Mouse (Mus musculus): ENCODE measurements around the gene Mon2. TPM values are rescaled to one million over a fixed set of nuclear protein-coding genes. Genes with fewer than 3 reads are reported as not detected.

Gene Mon2
- polyA plus RNA-seq, 1 experiment from 2014 or later = 31.7 TPM

DNA sequence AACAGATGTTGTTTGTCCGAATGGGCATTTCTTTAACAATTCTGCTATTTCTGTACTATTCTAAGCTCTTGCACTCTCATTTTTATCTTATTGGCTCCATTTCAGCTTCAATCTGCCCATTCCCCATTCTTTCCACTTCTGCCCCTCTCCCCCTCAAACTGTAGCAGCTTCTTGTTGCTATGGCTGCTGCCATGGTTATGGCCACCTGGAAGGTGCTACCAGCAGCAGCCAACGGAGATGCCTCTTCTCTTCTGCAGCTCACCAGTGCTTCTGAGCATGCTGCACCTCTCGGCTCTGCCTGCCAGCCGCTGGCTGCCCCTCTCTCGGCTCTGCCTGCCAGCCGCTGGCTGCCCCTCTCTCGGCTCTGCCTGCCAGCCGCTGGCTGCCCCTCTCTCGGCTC lies 8.0 kb upstream of the Mon2 start:
- no peak overlapping the region for H3K4me3 ChIP-seq (ENCODE audit: low read depth, low read length)
- WGBS = 74% methylated on average over 9 of the region's 9 CpGs
- H3K9ac ChIP-seq (ENCODE audit: low read length) = no peak overlapping the region
- no peak overlapping the region for H3K4me2 ChIP-seq (ENCODE audit: low read depth)
- H3K9me3 ChIP-seq (ENCODE audit: control insufficient read depth, low read length) = no peaks in the 10 kb centered on the region
- no peaks in the 10 kb centered on the region for H3K4me1 ChIP-seq (ENCODE audit: control insufficient read depth, insufficient read depth, low read length)
- H3K36me3 ChIP-seq (ENCODE audit: control insufficient read depth, insufficient read depth, low read length) = no peaks in the 10 kb centered on the region
- no peak overlapping the region for H3K27ac ChIP-seq (ENCODE audit: low read depth, low read length)
- DNase-seq (ENCODE audit: low spot score) = no peak
- no peak for ATAC-seq (ENCODE audit: insufficient read depth, low FRiP score, low TSS enrichment)
- H3K27me3 ChIP-seq (ENCODE audit: control insufficient read depth, insufficient read depth, low read length) = no peaks in the 10 kb centered on the region

DNA sequence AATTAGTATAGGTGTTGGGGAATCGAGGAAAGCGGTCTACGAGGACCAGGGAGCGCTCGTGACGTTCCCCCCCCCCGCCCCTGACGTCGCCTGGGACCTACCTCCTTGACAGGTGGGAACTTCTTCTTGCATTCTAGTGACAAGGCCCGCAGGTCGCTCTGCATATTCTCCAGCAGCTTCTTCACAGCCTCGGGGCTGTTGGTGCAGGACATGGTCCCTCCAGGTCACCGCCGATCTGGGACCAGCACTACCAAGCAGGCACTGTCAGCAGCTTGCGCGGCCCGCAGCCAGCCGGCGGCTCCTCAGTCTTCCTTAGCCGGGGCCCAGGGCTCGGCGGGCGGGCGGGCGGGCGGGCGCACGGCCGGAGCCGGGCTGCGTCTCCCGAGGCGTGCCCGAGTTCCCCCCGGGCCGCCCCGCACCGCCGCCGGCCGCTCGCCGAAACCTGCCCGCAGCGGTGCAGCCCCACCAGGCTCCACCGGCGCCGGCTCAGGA lies 508 bp downstream of the Mon2 start:
- Histone ChIP-seq H3K27me3 (ENCODE audit: control insufficient read depth, insufficient read depth, low read length) (no peaks in the 10 kb centered on the region), H3K4me2 (ENCODE audit: low read depth) (peak overlapping the region; percentile 79), H3K9me3 (ENCODE audit: control insufficient read depth, low read length) (no peaks in the 10 kb centered on the region), H3K4me1 (ENCODE audit: control insufficient read depth, insufficient read depth, low read length) (peaks cover 5% of the 10 kb centered on the region), H3K9ac (ENCODE audit: low read length) (peak overlapping the region; percentile 86), H3K36me3 (ENCODE audit: control insufficient read depth, insufficient read depth, low read length) (no peaks in the 10 kb centered on the region), H3K4me3 (ENCODE audit: low read depth, low read length) (peak overlapping the region; percentile 99), H3K27ac (ENCODE audit: low read depth, low read length) (peak overlapping the region; percentile 36)
- ATAC-seq (ENCODE audit: insufficient read depth, low FRiP score, low TSS enrichment) (peak; percentile 77), DNase-seq (ENCODE audit: low spot score) (no peak)
- under 1% methylated on average over 27 of the region's 48 CpGs for WGBS

DNA sequence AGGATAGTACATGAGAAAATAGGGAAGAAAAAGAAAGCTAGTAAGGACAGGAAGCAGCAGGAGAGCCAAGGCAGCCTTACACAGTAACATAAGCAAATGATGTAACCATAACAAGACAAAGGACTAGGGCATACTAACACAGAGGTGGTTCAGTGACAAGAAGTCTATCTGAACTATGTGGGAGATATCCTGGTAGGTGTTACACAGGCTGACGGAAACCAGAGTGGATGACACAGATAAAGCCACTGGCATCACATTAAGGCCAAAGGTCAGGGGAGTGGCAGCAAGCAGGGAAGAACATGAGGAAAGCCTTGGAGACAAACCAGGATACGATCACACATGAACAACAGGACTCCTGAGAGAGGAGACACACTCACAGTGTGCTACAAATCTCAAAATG lies 4.3 kb downstream of the Mon2 start:
- ATAC-seq (ENCODE audit: insufficient read depth, low FRiP score, low TSS enrichment) (no peak), DNase-seq (ENCODE audit: low spot score) (no peak)
- 87% methylated on average over 2 of the region's 2 CpGs for WGBS
- Histone ChIP-seq H3K4me1 (ENCODE audit: control insufficient read depth, insufficient read depth, low read length) (peaks cover 5% of the 10 kb centered on the region), H3K9me3 (ENCODE audit: control insufficient read depth, low read length) (no peaks in the 10 kb centered on the region), H3K4me3 (ENCODE audit: low read depth, low read length) (no peak overlapping the region), H3K9ac (ENCODE audit: low read length) (no peak overlapping the region), H3K27ac (ENCODE audit: low read depth, low read length) (no peak overlapping the region), H3K36me3 (ENCODE audit: control insufficient read depth, insufficient read depth, low read length) (no peaks in the 10 kb centered on the region), H3K4me2 (ENCODE audit: low read depth) (no peak overlapping the region), H3K27me3 (ENCODE audit: control insufficient read depth, insufficient read depth, low read length) (no peaks in the 10 kb centered on the region)

DNA sequence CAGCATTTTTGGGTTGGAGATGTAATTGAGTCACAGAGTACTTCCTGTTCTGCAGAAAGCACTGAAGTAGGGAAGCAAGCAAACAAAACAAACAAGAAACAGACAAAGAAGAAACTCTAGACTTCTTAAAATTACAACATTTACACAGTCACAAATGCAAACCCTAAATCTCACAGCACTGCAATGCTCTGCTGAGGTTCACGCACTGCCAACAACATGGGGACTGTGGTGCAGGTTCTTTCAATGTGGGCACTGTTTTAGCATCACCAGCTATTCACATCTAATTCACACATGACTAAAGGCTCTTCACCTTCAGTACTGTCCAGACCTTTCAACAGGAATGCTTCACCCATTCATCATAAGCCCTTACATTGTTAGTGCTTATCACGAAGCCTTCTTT lies 13.3 kb downstream of the Mon2 start:
- ATAC-seq (ENCODE audit: insufficient read depth, low FRiP score, low TSS enrichment) (no peak), DNase-seq (ENCODE audit: low spot score) (no peak)
- no peak overlapping the region for H3K9ac ChIP-seq (ENCODE audit: low read length)
- no peaks in the 10 kb centered on the region for H3K9me3 ChIP-seq (ENCODE audit: control insufficient read depth, low read length)
- H3K4me3 ChIP-seq (ENCODE audit: low read depth, low read length) = no peak overlapping the region
- 95% methylated on average over 2 of the region's 2 CpGs for WGBS
- H3K27me3 ChIP-seq (ENCODE audit: control insufficient read depth, insufficient read depth, low read length) = no peaks in the 10 kb centered on the region
- H3K4me2 ChIP-seq (ENCODE audit: low read depth) = no peak overlapping the region
- H3K27ac ChIP-seq (ENCODE audit: low read depth, low read length) = no peak overlapping the region
- 0 out of 2 replicates have a peak, but pooled peaks cover 2% of the 10 kb centered on the region for H3K36me3 ChIP-seq (ENCODE audit: control insufficient read depth, insufficient read depth, low read length)
- H3K4me1 ChIP-seq (ENCODE audit: control insufficient read depth, insufficient read depth, low read length) = no peaks in the 10 kb centered on the region

DNA sequence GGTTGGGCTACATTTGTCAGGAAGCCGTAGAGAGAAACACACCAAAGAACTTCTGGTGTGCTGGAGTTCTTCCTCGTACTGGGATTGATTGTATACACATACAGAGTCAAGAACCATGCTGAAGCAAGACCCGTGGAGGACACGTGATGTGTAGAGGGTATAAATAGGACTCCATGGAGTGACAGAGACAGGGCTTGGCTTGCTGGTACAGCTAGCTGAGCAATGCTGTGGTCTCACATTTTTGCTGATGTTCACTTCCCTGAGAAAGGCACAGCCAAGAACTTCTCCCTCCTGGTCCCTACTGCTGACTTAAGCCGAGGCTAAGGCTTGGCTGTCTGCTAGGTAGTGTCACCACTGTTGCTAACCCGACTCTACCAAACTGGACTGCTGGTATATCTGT lies 15.5 kb downstream of the Mon2 start:
- DNase-seq (ENCODE audit: low spot score) = no peak
- no peak for ATAC-seq (ENCODE audit: insufficient read depth, low FRiP score, low TSS enrichment)

DNA sequence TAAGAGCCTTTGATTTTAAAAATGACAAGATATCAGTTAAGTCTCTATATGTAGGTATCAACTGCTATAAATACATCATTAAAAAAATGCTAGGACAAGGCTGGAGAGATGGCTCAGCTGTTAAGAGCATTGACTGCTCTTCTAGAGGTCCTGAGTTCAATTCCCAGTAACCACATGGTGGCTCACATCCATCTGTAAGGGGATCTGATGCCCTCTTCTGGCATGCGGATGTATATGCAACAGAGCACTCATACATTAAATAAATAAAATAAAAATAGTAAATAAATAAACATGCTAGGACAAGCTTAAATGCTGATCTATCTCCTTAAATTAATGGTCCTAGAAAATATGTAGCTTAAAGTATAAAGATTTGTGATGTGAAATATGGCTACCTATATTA lies 19.2 kb downstream of the Mon2 start:
- H3K4me2 ChIP-seq (ENCODE audit: low read depth) = no peak overlapping the region
- H3K4me1 ChIP-seq (ENCODE audit: control insufficient read depth, insufficient read depth, low read length) = no peaks in the 10 kb centered on the region
- no peak overlapping the region for H3K9ac ChIP-seq (ENCODE audit: low read length)
- 0 out of 2 replicates have a peak, but pooled peaks cover 2% of the 10 kb centered on the region for H3K36me3 ChIP-seq (ENCODE audit: control insufficient read depth, insufficient read depth, low read length)
- no peaks in the 10 kb centered on the region for H3K27me3 ChIP-seq (ENCODE audit: control insufficient read depth, insufficient read depth, low read length)
- 89% methylated on average over 1 of the region's 1 CpGs for WGBS
- no peaks in the 10 kb centered on the region for H3K9me3 ChIP-seq (ENCODE audit: control insufficient read depth, low read length)
- H3K27ac ChIP-seq (ENCODE audit: low read depth, low read length) = no peak overlapping the region
- DNase-seq (ENCODE audit: low spot score) (no peak), ATAC-seq (ENCODE audit: insufficient read depth, low FRiP score, low TSS enrichment) (no peak)
- H3K4me3 ChIP-seq (ENCODE audit: low read depth, low read length) = no peak overlapping the region

More for the DNA sequence above, 15.5 kb downstream of the Mon2 start:
- H3K9ac ChIP-seq (ENCODE audit: low read length) = no peak overlapping the region
- H3K36me3 ChIP-seq (ENCODE audit: control insufficient read depth, insufficient read depth, low read length) = 0 out of 2 replicates have a peak, but pooled peaks cover 2% of the 10 kb centered on the region
- H3K4me2 ChIP-seq (ENCODE audit: low read depth) = no peak overlapping the region
- H3K4me1 ChIP-seq (ENCODE audit: control insufficient read depth, insufficient read depth, low read length) = no peaks in the 10 kb centered on the region
- H3K27ac ChIP-seq (ENCODE audit: low read depth, low read length) = no peak overlapping the region
- no peaks in the 10 kb centered on the region for H3K27me3 ChIP-seq (ENCODE audit: control insufficient read depth, insufficient read depth, low read length)
- no peak overlapping the region for H3K4me3 ChIP-seq (ENCODE audit: low read depth, low read length)
- WGBS = 91% methylated on average over 6 of the region's 6 CpGs
- H3K9me3 ChIP-seq (ENCODE audit: control insufficient read depth, low read length) = no peaks in the 10 kb centered on the region

DNA sequence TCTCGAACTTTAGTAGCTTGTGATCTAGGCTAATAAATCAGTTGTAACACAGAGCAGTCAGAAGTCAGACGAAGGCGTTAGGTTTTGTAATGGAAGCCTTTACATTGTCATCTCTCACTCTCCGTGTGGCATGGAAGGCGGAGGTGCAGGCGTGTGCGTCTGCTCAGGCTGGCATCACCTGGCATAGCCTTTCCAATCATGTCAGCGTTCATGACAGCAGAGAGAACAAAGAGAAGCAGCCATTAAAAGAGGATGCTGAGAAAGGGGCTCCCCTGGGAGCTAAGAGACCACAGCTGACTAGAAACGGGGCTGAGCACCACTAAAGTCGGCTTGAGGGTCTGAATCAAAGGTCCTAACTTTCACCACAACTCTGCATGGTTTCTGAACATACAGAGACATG lies 19.8 kb downstream of the Mon2 start:
- DNase-seq (ENCODE audit: low spot score) = no peak
- Histone ChIP-seq H3K36me3 (ENCODE audit: control insufficient read depth, insufficient read depth, low read length) (0 out of 2 replicates have a peak, but pooled peaks cover 2% of the 10 kb centered on the region), H3K9me3 (ENCODE audit: control insufficient read depth, low read length) (no peaks in the 10 kb centered on the region), H3K4me1 (ENCODE audit: control insufficient read depth, insufficient read depth, low read length) (no peaks in the 10 kb centered on the region), H3K4me3 (ENCODE audit: low read depth, low read length) (no peak overlapping the region), H3K9ac (ENCODE audit: low read length) (no peak overlapping the region), H3K27ac (ENCODE audit: low read depth, low read length) (no peak overlapping the region), H3K4me2 (ENCODE audit: low read depth) (no peak overlapping the region), H3K27me3 (ENCODE audit: control insufficient read depth, insufficient read depth, low read length) (no peaks in the 10 kb centered on the region)
- no peak for ATAC-seq (ENCODE audit: insufficient read depth, low FRiP score, low TSS enrichment)
- 83% methylated on average over 10 of the region's 10 CpGs for WGBS

DNA sequence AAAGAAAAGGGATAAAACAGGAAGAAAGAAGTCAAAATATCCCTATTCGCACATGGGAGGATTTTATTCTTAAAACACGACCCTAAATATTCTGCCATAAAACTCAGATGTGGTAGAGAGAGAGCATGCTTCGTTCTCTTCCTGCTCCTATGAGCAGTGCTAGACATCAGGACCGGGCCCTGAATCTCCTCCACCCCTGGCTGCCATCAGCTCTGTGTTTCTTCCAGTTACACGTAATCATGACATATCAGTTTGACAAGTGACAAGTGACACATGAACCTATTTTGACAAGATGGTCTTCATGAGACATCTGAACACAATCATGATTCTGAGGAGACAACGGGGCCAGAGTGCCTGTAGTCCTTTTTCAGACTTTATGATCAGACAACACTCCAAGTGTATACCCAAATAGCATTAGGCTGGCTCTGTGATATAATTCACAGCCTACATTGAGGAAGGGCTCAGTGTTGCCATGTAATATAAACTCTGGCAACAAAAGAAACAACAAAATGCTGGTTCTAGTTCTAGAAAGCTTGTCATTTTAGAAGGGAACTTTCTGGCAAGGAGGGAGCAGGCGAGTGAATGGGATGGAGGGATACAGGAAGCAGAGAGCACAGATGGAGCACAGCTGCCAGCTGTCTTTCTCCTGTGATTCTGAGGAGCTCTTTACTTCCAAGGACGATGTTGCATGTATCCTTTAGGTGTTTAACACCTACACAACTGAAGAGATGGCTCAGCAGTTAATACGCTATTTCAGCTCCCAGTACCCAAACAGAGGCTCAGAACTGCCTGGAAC lies 20.9 kb downstream of the Mon2 start:
- H3K9ac ChIP-seq (ENCODE audit: low read length) = no peak overlapping the region
- WGBS = 91% methylated on average over 9 of the region's 9 CpGs
- DNase-seq (ENCODE audit: low spot score) = no peak
- no peaks in the 10 kb centered on the region for H3K9me3 ChIP-seq (ENCODE audit: control insufficient read depth, low read length)
- no peak overlapping the region for H3K4me3 ChIP-seq (ENCODE audit: low read depth, low read length)
- H3K4me1 ChIP-seq (ENCODE audit: control insufficient read depth, insufficient read depth, low read length) = no peaks in the 10 kb centered on the region
- H3K27me3 ChIP-seq (ENCODE audit: control insufficient read depth, insufficient read depth, low read length) = no peaks in the 10 kb centered on the region
- H3K36me3 ChIP-seq (ENCODE audit: control insufficient read depth, insufficient read depth, low read length) = 0 out of 2 replicates have a peak, but pooled peaks cover 2% of the 10 kb centered on the region
- no peak overlapping the region for H3K27ac ChIP-seq (ENCODE audit: low read depth, low read length)
- H3K4me2 ChIP-seq (ENCODE audit: low read depth) = no peak overlapping the region
- no peak for ATAC-seq (ENCODE audit: insufficient read depth, low FRiP score, low TSS enrichment)

DNA sequence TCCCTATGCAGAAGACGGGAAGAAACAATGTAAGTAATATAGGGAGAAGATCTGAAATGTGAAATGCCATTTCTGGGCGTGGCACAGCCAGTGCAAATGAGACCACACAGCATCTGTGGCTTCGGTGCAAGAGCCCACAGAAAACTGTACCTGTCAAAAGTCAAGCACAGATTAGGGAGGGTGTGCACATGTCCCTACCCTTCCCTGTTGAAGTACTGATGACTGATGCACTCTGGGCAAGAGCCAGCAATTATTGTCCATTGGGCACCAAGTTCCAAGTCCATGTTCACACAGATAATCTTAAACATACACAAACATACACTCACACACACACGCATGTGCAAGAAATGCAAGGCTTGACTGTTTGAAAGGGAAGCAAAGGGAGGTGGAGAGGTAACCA lies 22.7 kb downstream of the Mon2 start:
- Histone ChIP-seq H3K9me3 (ENCODE audit: control insufficient read depth, low read length) (no peaks in the 10 kb centered on the region), H3K27me3 (ENCODE audit: control insufficient read depth, insufficient read depth, low read length) (no peaks in the 10 kb centered on the region), H3K9ac (ENCODE audit: low read length) (no peak overlapping the region), H3K4me3 (ENCODE audit: low read depth, low read length) (no peak overlapping the region), H3K4me2 (ENCODE audit: low read depth) (no peak overlapping the region), H3K4me1 (ENCODE audit: control insufficient read depth, insufficient read depth, low read length) (no peaks in the 10 kb centered on the region), H3K27ac (ENCODE audit: low read depth, low read length) (no peak overlapping the region), H3K36me3 (ENCODE audit: control insufficient read depth, insufficient read depth, low read length) (peaks cover 4% of the 10 kb centered on the region; the same call in 1 of the 2 replicates)
- ATAC-seq (ENCODE audit: insufficient read depth, low FRiP score, low TSS enrichment) (no peak), DNase-seq (ENCODE audit: low spot score) (no peak)
- 95% methylated on average over 4 of the region's 4 CpGs for WGBS
